7 mouse cellular contexts compared by ENCODE assay signal in genomic region chr17:6172926-6173690, GRCm38 (mm10).
DNase-seq lines count a peak whose midpoint lies in the region; ATAC-seq and TF ChIP-seq lines count a peak whose summit lies in the region.

No protein-coding gene starts in this region.

- TF ChIP-seq CTCF in liver, postnatal 0 days (IDR thresholded peaks at IDR 0.05; ENCODE audit: low read depth), result no peak

- no peaks in the 10 kb centered on the region for H3K4me1 ChIP-seq in liver, postnatal 0 days (ENCODE audit: insufficient read depth)

- H3K27me3 ChIP-seq in liver, postnatal 0 days (ENCODE audit: insufficient read depth, low read length), result no peaks in the 10 kb centered on the region

- peak; percentile 43; the same call in 1 of the 2 replicates for ATAC-seq in liver, postnatal 0 days

- peak; percentile 9 to 11 for DNase-seq in spleen, adult 18-20 months
- DNase-seq in spleen, adult 12 weeks (ENCODE audit: low spot score), result no peak
- DNase-seq in adrenal gland, postnatal 25 days, result peak; percentile 48
- DNase-seq in heart, adult 8-10 months (ENCODE audit: low spot score), result peak; percentile 73
- peak; percentile 33 to 49 for DNase-seq in kidney, adult 8-10 months
- peak; percentile 17 for DNase-seq in liver, postnatal 0 days
- DNase-seq in telencephalon, adult 2 months (ENCODE audit: low read depth, low spot score), result peak; percentile 47

- H3K4me2 ChIP-seq in liver, postnatal 0 days (ENCODE audit: low read depth, low read length), result no peak overlapping the region

- H3K9me3 ChIP-seq in liver, postnatal 0 days (ENCODE audit: low read length), result 0 out of 2 replicates have a peak, but pooled peaks cover 3% of the 10 kb centered on the region

- no peak overlapping the region for H3K27ac ChIP-seq in liver, postnatal 0 days (ENCODE audit: low read depth)

- H3K9ac ChIP-seq in liver, postnatal 0 days (replicated peaks), result no peak overlapping the region

- no peaks in the 10 kb centered on the region; the same call in 1 of the 2 replicates for H3K36me3 ChIP-seq in liver, postnatal 0 days (replicated peaks; ENCODE audit: insufficient read depth, low read length)

- no peak for TF ChIP-seq EP300 in liver, postnatal 0 days (IDR thresholded peaks at IDR 0.05; ENCODE audit: low read depth)

- no peak overlapping the region for H3K4me3 ChIP-seq in liver, postnatal 0 days (ENCODE audit: low read depth, low read length)

- 36% methylated on average over 5 of the region's 5 CpGs for WGBS in liver, postnatal 0 days (ENCODE audit: insufficient replicate concordance)
